Mouse (Mus musculus) layer of hippocampus, postnatal 36 days (tissue): ENCODE results near the gene Cd163l1. TPM values are rescaled to one million over a fixed set of nuclear protein-coding genes. Genes with fewer than 3 reads are reported as not detected.
A peak's percentile ranks its signal among the peaks of the same experiment; 100 is the strongest.

ENCODE experiments used
- DNase-seq, 2 experiments: peaks; one replicate each; pipeline ENCODE4 v3.0.0; 2022
- total RNA-seq, 2 experiments: library from RNA; stranded (reverse); gene quantifications; 2 replicates each; pipeline ENCODE4 v1.2.3; 2021

Cd163l1 gene
- total RNA-seq, 2 experiments from 2014 or later = 0.43 to 0.70 TPM

GRCm38 (mm10) chr7:140220375-140220774 lies 2.3 kb downstream of the Cd163l1 start:
- no peak for DNase-seq

DNA sequence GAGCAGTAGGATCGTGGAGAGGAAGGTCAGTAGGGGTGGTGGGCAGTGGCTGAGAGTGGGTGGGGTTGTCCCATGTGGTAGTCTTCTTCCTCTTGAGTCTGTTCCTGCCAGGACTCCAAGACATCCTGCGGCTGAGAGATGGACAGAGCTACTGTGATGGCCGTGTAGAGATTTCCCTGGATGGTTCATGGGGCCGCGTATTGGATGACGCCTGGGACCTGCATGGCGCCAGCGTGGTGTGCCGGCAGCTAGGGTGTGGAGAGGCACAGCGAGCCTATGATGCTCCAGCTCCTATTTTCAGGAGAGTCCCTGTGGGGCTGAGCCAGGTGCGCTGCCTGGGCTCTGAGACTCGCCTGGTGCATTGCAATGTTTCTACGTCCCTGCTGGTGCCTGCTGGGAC lies 6.1 kb downstream of the Cd163l1 start:
- no peak for DNase-seq

DNA sequence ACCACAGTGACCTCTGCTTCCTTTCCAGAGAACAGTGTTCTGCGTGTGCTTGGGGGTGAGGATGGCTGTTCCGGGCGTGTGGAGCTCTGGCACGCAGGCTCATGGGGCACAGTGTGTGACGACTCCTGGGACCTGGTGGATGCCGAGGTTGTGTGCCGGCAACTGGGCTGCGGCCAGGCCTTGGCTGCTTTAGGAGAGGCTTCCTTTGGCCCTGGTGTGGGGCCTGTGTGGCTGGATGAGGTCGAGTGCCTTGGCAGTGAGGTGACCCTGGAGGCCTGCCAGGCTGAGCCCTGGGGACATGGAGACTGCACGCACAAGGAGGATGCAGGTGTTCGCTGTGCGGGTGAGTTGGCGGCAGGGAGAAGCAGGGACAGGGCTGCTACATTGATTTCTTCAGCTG lies 10.4 kb downstream of the Cd163l1 start:
- no peak for DNase-seq

GRCm38 (mm10) chr7:140231026-140231425 lies 13.0 kb downstream of the Cd163l1 start:
- no peak for DNase-seq

DNA sequence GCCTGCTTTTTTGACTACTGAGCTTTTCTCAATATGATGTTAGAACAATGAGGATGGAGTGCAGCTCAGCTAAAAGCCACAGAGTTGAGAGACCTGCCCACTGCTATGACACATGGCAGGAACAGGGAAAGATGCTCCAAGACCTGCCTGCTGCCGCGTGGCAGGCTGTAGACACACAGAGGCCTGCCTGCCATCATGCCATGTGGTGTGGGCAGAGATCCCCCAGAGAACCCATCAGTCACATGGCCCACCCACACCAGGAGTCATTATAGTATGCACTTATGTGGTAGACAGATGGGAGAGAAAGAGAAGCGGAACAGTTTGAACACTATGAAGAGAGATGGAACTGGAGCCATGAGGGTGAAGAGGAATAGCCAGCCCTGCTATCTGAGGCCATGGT lies 15.6 kb downstream of the Cd163l1 start:
- DNase-seq = peak; percentile 58 to 62

- DNase-seq = no peak
Observed at GRCm38 (mm10) chr7:140247216-140247615, 29.1 kb downstream of the Cd163l1 start, which contains the start of gene 5830411N06Rik. TSS of gene 5830411N06Rik (plus strand) at chr7:140247284.

GRCm38 (mm10) chr7:140253780-140254299 lies 35.8 kb downstream of the Cd163l1 start:
- no peak for DNase-seq

Other genes starting within 250 kb of the Cd163l1 start
- gene 6430531B16Rik, start 239.5 kb upstream of the Cd163l1 start, total RNA-seq = under 1 TPM; 0.72 to 0.78 TPM
- 1 to 10 TPM; 5.7 to 6.9 TPM for gene Adam8, start 225.7 kb upstream of the Cd163l1 start, total RNA-seq
- gene Zfp511, start 181.9 kb upstream of the Cd163l1 start, total RNA-seq = 10 to 100 TPM; 23.7 to 30.7 TPM
- gene Tubgcp2, start 181.6 kb upstream of the Cd163l1 start, total RNA-seq = 10 to 100 TPM; 34.8 to 36.3 TPM
- under 1 TPM in 1 of 2 experiments, not detected in 1; 0.18 TPM for gene Msx3, start 169.2 kb upstream of the Cd163l1 start, total RNA-seq
- gene Caly, start 135.7 kb upstream of the Cd163l1 start, total RNA-seq = 100 to 1,000 TPM; 242 to 255 TPM
- not detected for gene Prap1, start 124.9 kb upstream of the Cd163l1 start, total RNA-seq
- 10 to 100 TPM; 47.0 to 50.7 TPM for gene Fuom, start 115.8 kb upstream of the Cd163l1 start, total RNA-seq
- 1 to 10 TPM; 3.0 to 3.4 TPM for gene Paox, start 102.5 kb upstream of the Cd163l1 start, total RNA-seq
- 10 to 100 TPM; 60.2 to 61.0 TPM for gene Echs1, start 101.8 kb upstream of the Cd163l1 start, total RNA-seq
- gene Mtg1, start 80.7 kb upstream of the Cd163l1 start, total RNA-seq = 10 to 100 TPM; 23.0 to 27.3 TPM
- 100 to 1,000 TPM; 165 to 170 TPM for gene Sprn, start 63.4 kb upstream of the Cd163l1 start, total RNA-seq
- gene Olfr522, start 53.5 kb upstream of the Cd163l1 start, total RNA-seq = not detected
- under 1 TPM; 0.10 to 0.18 TPM for gene Olfr523, start 45.0 kb upstream of the Cd163l1 start, total RNA-seq
- not detected for gene Olfr524, start 12.3 kb upstream of the Cd163l1 start, total RNA-seq
- under 1 TPM; 0.17 to 0.18 TPM for gene 5830411N06Rik, start 29.0 kb downstream of the Cd163l1 start, total RNA-seq
- gene Olfr525, start 102.6 kb downstream of the Cd163l1 start, total RNA-seq = not detected
- gene Olfr527, start 115.8 kb downstream of the Cd163l1 start, total RNA-seq = not detected
- not detected for gene Olfr60, start 143.4 kb downstream of the Cd163l1 start, total RNA-seq
- not detected for gene Olfr530, start 158.1 kb downstream of the Cd163l1 start, total RNA-seq
- not detected for gene Olfr531, start 184.7 kb downstream of the Cd163l1 start, total RNA-seq
- not detected for gene Olfr532, start 203.4 kb downstream of the Cd163l1 start, total RNA-seq
- not detected for gene Olfr533, start 245.1 kb downstream of the Cd163l1 start, total RNA-seq